Mouse (Mus musculus): ENCODE data around the gene Mettl7b. TPM values are rescaled to one million over a fixed set of nuclear protein-coding genes. Genes with fewer than 3 reads are reported as not detected.
"Not testable (repeated sequence)": the region's sequence is repeated elsewhere in the genome, so short reads cannot be mapped to it uniquely, and the experiment has no call there.

The Mettl7b gene
- polyA plus RNA-seq, 1 experiment from 2014 or later: 2.4 TPM

DNA sequence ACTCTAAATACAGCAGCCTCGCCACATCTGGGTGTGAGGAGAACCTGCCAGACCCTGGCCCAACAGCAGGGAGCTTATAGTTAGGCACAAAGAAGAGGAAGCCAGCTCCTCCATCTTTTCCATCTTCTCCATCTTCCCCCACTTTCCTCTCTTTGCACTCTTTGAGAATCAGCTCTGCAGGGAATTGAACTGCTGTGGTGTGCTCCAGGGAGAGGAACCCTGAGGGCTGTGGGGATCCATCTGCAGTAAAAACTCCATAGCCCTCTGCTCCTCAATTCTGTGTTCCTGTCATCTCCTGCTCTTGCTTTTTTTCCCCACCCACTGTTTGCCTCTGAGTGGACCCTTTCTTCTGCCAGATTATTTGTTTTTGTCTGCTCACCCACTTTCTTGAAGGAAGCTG, 28.3 kb upstream of the Mettl7b start, which contains the start of gene Olfr9:
Gene Olfr9, plus strand, starts transcription at position 301 of the 400 bp plus-strand sequence.
- not testable (repeated sequence) for DNase-seq (ENCODE audit: low spot score); H3K27me3 ChIP-seq (replicated peaks; ENCODE audit: control insufficient read depth, insufficient read depth, low read length); H3K9ac ChIP-seq (ENCODE audit: low read length); H3K4me2 ChIP-seq (ENCODE audit: low read length); H3K4me3 ChIP-seq (ENCODE audit: low read depth, low read length); H3K9me3 ChIP-seq (ENCODE audit: control insufficient read depth, low read length); H3K27ac ChIP-seq (ENCODE audit: low read depth); ATAC-seq (replicated peaks; ENCODE audit: low FRiP score, low TSS enrichment, low read depth); H3K36me3 ChIP-seq (ENCODE audit: control insufficient read depth, insufficient read depth, low read length); H3K4me1 ChIP-seq (replicated peaks; ENCODE audit: control insufficient read depth, insufficient read depth, low read length)
- 46% methylated on average over 1 of the region's 1 CpGs for WGBS

DNA sequence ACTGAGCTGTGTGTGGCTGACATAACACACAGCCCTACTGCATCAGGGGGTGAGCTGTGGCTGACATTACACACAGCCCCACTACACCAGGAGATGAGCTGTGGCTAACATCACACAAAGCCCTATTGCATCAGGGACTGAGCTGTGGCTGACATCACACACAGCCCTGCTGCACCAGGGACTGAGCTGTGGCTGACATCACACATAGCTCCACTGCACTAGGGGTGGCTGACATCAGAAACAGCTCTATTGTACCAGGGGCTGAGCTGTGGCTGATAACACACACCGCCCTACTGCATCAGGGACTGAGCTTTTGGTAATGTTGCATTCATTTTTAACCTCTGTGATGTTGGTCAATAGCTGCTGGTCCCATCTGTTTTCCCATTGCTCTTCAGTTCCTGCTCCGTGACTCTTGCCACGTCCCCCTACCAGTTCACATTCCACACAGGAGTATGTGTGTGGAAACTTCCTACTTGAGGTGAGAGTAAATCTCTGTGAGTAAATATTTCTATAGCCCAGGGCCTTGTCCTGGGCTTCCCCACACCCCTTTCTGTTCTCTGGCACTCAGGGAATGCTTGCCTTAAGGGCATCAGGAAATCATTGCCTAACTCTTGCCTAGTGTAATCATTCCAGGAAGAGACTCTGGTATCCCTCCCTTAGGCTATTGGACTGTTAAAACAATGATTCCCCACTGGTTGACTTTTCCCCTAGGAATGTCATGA, 20.0 kb upstream of the Mettl7b start:
- no peak for ATAC-seq (replicated peaks; ENCODE audit: low FRiP score, low TSS enrichment, low read depth)
- no peaks in the 10 kb centered on the region for H3K36me3 ChIP-seq (ENCODE audit: control insufficient read depth, insufficient read depth, low read length)
- no peak overlapping the region for H3K4me3 ChIP-seq (ENCODE audit: low read depth, low read length)
- no peak overlapping the region for H3K27ac ChIP-seq (ENCODE audit: low read depth)
- no peak overlapping the region for H3K4me2 ChIP-seq (ENCODE audit: low read length)
- H3K27me3 ChIP-seq (replicated peaks; ENCODE audit: control insufficient read depth, insufficient read depth, low read length): no peaks in the 10 kb centered on the region
- H3K4me1 ChIP-seq (replicated peaks; ENCODE audit: control insufficient read depth, insufficient read depth, low read length): no peaks in the 10 kb centered on the region
- no peaks in the 10 kb centered on the region for H3K9me3 ChIP-seq (ENCODE audit: control insufficient read depth, low read length)
- no peak for DNase-seq (ENCODE audit: low spot score)
- no peak overlapping the region for H3K9ac ChIP-seq (ENCODE audit: low read length)
- WGBS: 53% methylated on average over 3 of the region's 3 CpGs

DNA sequence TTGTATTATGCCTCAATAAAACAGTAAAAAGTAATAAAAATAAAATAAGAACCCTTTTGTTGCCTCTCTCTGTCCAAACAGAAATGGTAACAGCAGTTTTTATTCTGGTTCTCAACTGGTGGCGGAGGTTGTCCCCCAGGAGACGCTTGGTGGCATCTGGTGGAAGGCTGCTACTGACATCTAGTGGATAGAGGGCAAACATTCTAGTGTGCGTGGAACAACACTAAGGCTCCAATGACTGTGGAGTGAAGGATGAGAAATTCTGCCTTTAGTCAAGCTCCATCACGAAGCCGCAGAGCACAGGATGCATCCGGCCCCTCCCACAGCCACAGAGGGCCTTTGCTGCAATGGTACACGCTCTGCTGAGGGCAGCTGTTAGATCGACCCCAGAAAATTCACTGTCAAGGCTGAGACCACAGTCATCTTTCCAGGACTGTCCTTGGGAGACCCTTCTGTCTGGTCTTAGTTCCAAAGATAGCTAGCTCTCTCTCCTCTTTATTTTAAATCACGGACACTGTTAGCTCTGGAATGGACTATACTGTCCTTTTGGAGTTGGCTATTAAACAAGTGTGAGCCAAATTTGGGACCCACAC, 16.8 kb upstream of the Mettl7b start:
- DNase-seq (ENCODE audit: low spot score) (peak; percentile 58), ATAC-seq (replicated peaks; ENCODE audit: low FRiP score, low TSS enrichment, low read depth) (peak; percentile 48; the same call in 1 of the 2 replicates)
- Histone ChIP-seq H3K36me3 (ENCODE audit: control insufficient read depth, insufficient read depth, low read length) (no peaks in the 10 kb centered on the region), H3K9me3 (ENCODE audit: control insufficient read depth, low read length) (no peaks in the 10 kb centered on the region), H3K27me3 (replicated peaks; ENCODE audit: control insufficient read depth, insufficient read depth, low read length) (no peaks in the 10 kb centered on the region), H3K4me1 (replicated peaks; ENCODE audit: control insufficient read depth, insufficient read depth, low read length) (no peaks in the 10 kb centered on the region), H3K4me3 (ENCODE audit: low read depth, low read length) (no peak overlapping the region), H3K4me2 (ENCODE audit: low read length) (no peak overlapping the region), H3K9ac (ENCODE audit: low read length) (no peak overlapping the region), H3K27ac (ENCODE audit: low read depth) (no peak overlapping the region)
- WGBS: 16% methylated on average over 9 of the region's 9 CpGs

- Histone ChIP-seq H3K4me1 (replicated peaks; ENCODE audit: control insufficient read depth, insufficient read depth, low read length) (no peaks in the 10 kb centered on the region), H3K4me2 (ENCODE audit: low read length) (no peak overlapping the region), H3K36me3 (ENCODE audit: control insufficient read depth, insufficient read depth, low read length) (no peaks in the 10 kb centered on the region), H3K4me3 (ENCODE audit: low read depth, low read length) (no peak overlapping the region), H3K27ac (ENCODE audit: low read depth) (no peak overlapping the region), H3K9ac (ENCODE audit: low read length) (no peak overlapping the region), H3K27me3 (replicated peaks; ENCODE audit: control insufficient read depth, insufficient read depth, low read length) (no peaks in the 10 kb centered on the region), H3K9me3 (ENCODE audit: control insufficient read depth, low read length) (no peaks in the 10 kb centered on the region)
- WGBS: 43% methylated on average over 3 of the region's 3 CpGs
- ATAC-seq (replicated peaks; ENCODE audit: low FRiP score, low TSS enrichment, low read depth) (no peak), DNase-seq (ENCODE audit: low spot score) (no peak)
Observed at GRCm38 (mm10) chr10:128976395-128976794, 15.6 kb upstream of the Mettl7b start.

GRCm38 (mm10) chr10:128972841-128973240, 12.1 kb upstream of the Mettl7b start:
- Histone ChIP-seq H3K9ac (ENCODE audit: low read length) (no peak overlapping the region), H3K4me1 (replicated peaks; ENCODE audit: control insufficient read depth, insufficient read depth, low read length) (no peaks in the 10 kb centered on the region), H3K36me3 (ENCODE audit: control insufficient read depth, insufficient read depth, low read length) (no peaks in the 10 kb centered on the region), H3K9me3 (ENCODE audit: control insufficient read depth, low read length) (no peaks in the 10 kb centered on the region), H3K27ac (ENCODE audit: low read depth) (no peak overlapping the region), H3K4me3 (ENCODE audit: low read depth, low read length) (no peak overlapping the region), H3K27me3 (replicated peaks; ENCODE audit: control insufficient read depth, insufficient read depth, low read length) (no peaks in the 10 kb centered on the region), H3K4me2 (ENCODE audit: low read length) (no peak overlapping the region)
- ATAC-seq (replicated peaks; ENCODE audit: low FRiP score, low TSS enrichment, low read depth): no peak
- no peak for DNase-seq (ENCODE audit: low spot score)
- WGBS: 80% methylated on average over 4 of the region's 4 CpGs

- WGBS: 39% methylated on average over 1 of the region's 1 CpGs
- ATAC-seq (replicated peaks; ENCODE audit: low FRiP score, low TSS enrichment, low read depth) (no peak), DNase-seq (ENCODE audit: low spot score) (no peak)
- no peak overlapping the region for H3K27ac ChIP-seq (ENCODE audit: low read depth)
- no peaks in the 10 kb centered on the region for H3K9me3 ChIP-seq (ENCODE audit: control insufficient read depth, low read length)
- H3K4me3 ChIP-seq (ENCODE audit: low read depth, low read length): no peak overlapping the region
- no peaks in the 10 kb centered on the region for H3K36me3 ChIP-seq (ENCODE audit: control insufficient read depth, insufficient read depth, low read length)
- no peaks in the 10 kb centered on the region for H3K4me1 ChIP-seq (replicated peaks; ENCODE audit: control insufficient read depth, insufficient read depth, low read length)
- H3K27me3 ChIP-seq (replicated peaks; ENCODE audit: control insufficient read depth, insufficient read depth, low read length): no peaks in the 10 kb centered on the region
- H3K9ac ChIP-seq (ENCODE audit: low read length): no peak overlapping the region
- no peak overlapping the region for H3K4me2 ChIP-seq (ENCODE audit: low read length)
Observed at GRCm38 (mm10) chr10:128970740-128971250, 10.0 kb upstream of the Mettl7b start.

DNA sequence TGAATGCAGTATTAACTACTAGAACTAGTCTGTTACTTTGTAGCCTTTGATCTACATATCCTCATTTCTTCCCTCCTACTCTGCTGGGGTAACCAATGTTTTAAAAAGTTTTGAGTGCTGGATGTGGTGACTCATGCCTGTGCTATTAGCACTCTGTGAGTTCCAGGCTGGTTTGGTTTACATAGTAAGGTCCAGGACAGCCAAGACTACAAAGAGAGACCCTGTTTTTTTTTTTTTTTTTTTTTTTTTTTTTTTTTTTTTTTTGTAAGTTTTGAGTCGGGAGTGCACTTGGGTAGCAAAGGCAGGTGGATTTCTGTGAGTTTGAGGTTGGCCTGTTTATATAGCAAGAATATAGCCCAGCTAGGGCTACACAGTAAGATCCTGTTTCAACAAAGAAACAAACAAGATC, 7.6 kb upstream of the Mettl7b start:
- Histone ChIP-seq H3K4me3 (ENCODE audit: low read depth, low read length) (no peak overlapping the region), H3K27ac (ENCODE audit: low read depth) (no peak overlapping the region)
- 0 out of 2 replicates have a peak, but pooled peaks have one; percentile 37 for ATAC-seq (replicated peaks; ENCODE audit: low FRiP score, low TSS enrichment, low read depth)

GRCm38 (mm10) chr10:128965871-128966270, 5.1 kb upstream of the Mettl7b start:
- DNase-seq (ENCODE audit: low spot score) (no peak), ATAC-seq (replicated peaks; ENCODE audit: low FRiP score, low TSS enrichment, low read depth) (no peak)
- no peak overlapping the region for H3K4me3 ChIP-seq (ENCODE audit: low read depth, low read length)
- H3K4me1 ChIP-seq (replicated peaks; ENCODE audit: control insufficient read depth, insufficient read depth, low read length): 0 out of 2 replicates have a peak, but pooled peaks cover 3% of the 10 kb centered on the region
- WGBS: 73% methylated on average over 6 of the region's 6 CpGs
- no peak overlapping the region for H3K4me2 ChIP-seq (ENCODE audit: low read length)
- no peak overlapping the region for H3K9ac ChIP-seq (ENCODE audit: low read length)
- H3K9me3 ChIP-seq (ENCODE audit: control insufficient read depth, low read length): no peaks in the 10 kb centered on the region
- no peaks in the 10 kb centered on the region for H3K27me3 ChIP-seq (replicated peaks; ENCODE audit: control insufficient read depth, insufficient read depth, low read length)
- no peak overlapping the region for H3K27ac ChIP-seq (ENCODE audit: low read depth)
- no peaks in the 10 kb centered on the region for H3K36me3 ChIP-seq (ENCODE audit: control insufficient read depth, insufficient read depth, low read length)

More for the DNA sequence above, 7.6 kb upstream of the Mettl7b start:
- no peaks in the 10 kb centered on the region for H3K9me3 ChIP-seq (ENCODE audit: control insufficient read depth, low read length)
- H3K4me1 ChIP-seq (replicated peaks; ENCODE audit: control insufficient read depth, insufficient read depth, low read length): no peaks in the 10 kb centered on the region
- H3K4me2 ChIP-seq (ENCODE audit: low read length): no peak overlapping the region
- no peaks in the 10 kb centered on the region for H3K27me3 ChIP-seq (replicated peaks; ENCODE audit: control insufficient read depth, insufficient read depth, low read length)
- no peak overlapping the region for H3K9ac ChIP-seq (ENCODE audit: low read length)
- WGBS: 8% methylated on average over 1 of the region's 1 CpGs
- DNase-seq (ENCODE audit: low spot score): no peak
- H3K36me3 ChIP-seq (ENCODE audit: control insufficient read depth, insufficient read depth, low read length): no peaks in the 10 kb centered on the region
